Mouse (Mus musculus) heart, adult 11 months (tissue): ENCODE results near the gene Tas2r135.

ENCODE experiments used
- DNase-seq: peaks from one replicate; pipeline ENCODE4 v3.0.0; 2022

The Tas2r135 gene

DNA sequence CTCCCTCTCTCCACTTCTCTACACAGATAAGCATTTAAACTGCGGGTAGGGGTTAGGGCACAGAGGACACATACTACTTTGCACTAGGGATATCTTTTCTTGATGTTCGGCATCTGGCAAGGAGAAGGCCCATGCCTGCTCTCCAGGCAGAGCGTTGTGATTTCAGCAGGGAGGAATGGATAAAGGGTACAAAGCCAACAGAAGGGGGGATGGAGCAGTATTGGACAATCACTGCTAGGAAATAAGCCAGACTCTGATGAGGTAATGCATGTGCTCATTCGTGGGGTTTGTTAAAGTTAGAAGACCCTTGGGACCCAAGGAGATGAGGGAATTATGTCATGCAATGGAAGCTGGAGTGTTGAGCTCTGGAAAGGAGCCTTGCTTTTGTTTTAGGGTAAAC, 30.5 kb upstream of the Tas2r135 start:
- DNase-seq: peak; percentile 97

DNA sequence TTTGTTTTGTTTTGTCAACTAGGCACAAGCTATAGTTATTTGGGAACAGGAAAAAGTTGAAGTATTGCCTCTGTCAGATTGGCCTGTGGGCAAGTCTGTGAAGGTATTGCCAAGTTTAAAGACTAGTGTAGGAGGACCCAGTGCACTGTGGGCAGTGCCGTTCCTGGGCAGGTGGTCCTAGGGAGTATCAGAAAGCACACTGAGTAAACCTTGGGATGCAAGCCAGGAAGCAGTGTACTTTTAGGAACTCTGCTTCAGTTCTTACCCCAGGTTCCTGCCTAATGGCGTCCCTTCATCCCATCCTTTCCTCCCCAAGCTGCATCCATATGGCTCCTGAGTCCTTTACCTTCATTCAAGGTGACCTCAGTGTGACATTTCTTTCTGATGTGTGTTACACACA, 30.1 kb upstream of the Tas2r135 start:
- peak; percentile 91 for DNase-seq

DNA sequence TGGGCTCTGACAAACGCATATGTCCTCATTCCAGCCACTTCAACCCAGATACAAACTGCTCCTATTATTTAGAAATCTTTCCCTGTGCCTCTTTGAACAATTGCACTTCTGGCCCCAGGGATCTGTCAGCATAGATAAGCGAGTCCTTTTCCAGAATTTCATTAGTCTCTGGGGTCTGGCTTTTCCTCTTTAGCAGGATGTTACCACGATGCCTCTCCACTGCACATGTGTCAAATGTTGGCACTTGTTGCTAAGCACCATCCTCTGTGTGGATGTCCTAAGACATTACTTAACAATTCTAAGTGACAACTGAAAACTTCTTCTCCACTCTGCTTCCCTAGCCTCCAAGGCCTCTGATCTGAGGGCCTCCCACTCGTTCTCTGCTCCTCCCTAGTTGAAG, 29.2 kb upstream of the Tas2r135 start:
- DNase-seq: peak; percentile 94

DNA sequence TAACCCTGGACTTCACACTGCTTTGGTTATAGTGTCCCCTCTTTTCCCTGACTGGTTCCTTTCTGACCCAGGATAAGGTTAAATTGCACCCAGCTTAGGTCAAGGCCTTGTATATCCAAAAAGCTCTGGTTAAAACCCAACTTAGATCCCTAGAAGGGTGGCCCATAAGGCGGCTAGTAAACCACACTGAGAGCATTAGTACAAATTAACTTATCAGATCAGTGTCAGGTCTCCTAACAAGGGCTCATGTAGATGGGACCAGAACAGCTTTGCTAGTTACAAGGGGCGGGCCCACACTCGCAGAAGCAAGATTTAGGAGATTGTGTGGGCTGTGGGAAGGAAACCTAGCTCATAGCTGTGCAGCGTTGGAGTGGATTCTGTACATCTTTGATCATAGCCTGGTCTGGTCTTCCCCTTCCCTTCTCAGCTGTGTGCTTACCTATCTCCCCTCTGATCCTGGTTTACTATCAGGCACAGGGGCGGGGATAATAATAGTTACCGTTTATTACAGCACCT, 28.7 kb upstream of the Tas2r135 start:
- peak; percentile 76 for DNase-seq

- DNase-seq: peak; percentile 51
Measured at GRCm38 (mm10) chr6:42377280-42377679, 28.0 kb upstream of the Tas2r135 start.

DNA sequence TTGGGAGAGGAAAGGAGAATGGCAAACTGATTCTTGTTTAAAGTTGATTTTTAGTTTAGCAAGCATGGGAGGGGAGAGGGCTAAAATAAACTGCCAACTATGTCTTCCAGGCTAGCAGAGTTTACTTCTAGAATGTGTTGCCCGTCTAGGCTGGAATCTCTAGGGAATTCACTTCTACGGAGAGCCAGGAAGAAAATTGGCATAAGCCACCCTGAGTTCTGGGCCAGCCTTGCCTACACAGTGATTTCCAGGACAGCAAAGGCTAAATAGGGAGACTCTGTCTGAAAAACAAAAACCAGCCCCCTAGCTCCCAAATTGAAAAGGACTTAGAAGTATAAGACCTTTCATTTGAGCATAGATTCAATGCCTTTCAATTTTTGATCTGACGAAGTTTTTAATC, 25.7 kb upstream of the Tas2r135 start:
- DNase-seq: peak; percentile 84

- DNase-seq: peak; percentile 88
Measured at GRCm38 (mm10) chr6:42380416-42381144, 24.7 kb upstream of the Tas2r135 start.

GRCm38 (mm10) chr6:42381221-42381620, 24.0 kb upstream of the Tas2r135 start:
- peak; percentile 81 for DNase-seq

GRCm38 (mm10) chr6:42381916-42382381, 23.3 kb upstream of the Tas2r135 start:
- peak; percentile 96 for DNase-seq

- DNase-seq: peak; percentile 80
Measured at GRCm38 (mm10) chr6:42383360-42383759, 21.9 kb upstream of the Tas2r135 start.

DNA sequence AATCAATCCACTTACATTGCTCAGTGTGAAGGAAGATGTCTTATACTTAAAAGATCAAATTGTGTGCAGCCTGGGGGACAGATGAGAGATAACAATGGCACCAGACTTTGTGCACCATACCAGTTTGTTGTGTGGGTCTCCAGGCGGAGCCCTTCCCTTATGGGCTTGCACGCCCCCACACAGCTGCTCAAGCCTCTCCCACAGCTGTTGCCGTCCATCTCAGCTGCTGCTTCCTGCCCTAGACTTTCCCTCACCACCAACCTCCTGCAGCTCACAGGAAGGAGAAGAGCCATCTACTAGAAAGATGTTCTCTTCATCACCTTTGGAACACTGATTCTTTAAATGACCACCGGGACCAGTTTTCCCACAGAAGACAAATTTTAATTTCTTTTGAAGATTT, 19.6 kb upstream of the Tas2r135 start:
- DNase-seq: peak; percentile 74

- peak; percentile 92 for DNase-seq
Measured at GRCm38 (mm10) chr6:42391796-42392330, 13.4 kb upstream of the Tas2r135 start.

- DNase-seq: peak; percentile 99
Measured at GRCm38 (mm10) chr6:42395960-42396809, 9.0 kb upstream of the Tas2r135 start.

DNA sequence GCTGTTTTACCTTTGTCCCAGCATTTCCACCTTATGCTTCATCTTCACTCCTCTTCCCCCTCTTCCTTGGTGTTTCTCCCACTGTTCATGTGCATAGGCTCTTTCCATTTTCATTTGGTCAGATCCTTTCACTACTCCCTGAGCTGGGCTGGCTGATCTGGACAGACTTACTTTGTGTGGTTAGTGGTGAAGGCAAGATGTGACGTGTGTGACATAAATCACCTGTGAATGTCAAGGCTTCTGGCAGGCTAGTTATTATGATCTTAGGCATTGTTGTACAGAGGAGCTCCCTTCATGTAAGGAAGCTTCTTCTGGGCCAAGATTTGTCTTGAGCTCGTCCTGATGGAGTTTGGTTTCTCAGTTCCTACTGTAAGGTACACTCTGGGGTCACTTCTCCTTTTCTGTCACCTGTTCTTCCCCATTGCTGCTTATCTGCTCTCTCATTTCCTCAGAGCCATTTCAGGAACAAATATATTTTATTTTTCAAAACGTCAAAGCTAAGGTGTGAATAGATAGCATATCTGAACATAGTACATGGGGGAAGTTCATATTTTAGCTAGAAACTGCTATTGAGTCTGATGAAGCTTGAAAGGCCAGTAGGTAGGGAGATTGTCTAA, 8.1 kb upstream of the Tas2r135 start:
- DNase-seq: peak; percentile 82

DNA sequence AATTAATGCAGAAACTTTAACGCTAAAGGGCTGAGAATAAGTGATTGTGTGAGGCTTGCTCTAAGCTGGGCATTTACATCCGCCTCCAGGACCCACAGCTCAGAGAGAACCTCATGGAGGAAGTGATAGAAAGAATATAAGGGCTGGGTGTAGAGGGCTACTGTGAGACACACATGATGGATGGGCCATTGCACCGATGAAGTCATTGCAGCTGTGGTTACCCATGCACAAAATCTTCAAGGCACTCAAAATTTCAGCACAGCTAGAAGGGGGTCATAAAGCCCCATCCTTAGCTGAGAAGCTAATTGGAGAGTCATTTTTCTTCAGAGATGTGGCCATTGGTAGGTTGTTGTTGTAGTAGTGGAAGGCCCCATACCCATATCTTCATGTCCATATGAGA, 6.9 kb upstream of the Tas2r135 start:
- peak; percentile 69 for DNase-seq

DNA sequence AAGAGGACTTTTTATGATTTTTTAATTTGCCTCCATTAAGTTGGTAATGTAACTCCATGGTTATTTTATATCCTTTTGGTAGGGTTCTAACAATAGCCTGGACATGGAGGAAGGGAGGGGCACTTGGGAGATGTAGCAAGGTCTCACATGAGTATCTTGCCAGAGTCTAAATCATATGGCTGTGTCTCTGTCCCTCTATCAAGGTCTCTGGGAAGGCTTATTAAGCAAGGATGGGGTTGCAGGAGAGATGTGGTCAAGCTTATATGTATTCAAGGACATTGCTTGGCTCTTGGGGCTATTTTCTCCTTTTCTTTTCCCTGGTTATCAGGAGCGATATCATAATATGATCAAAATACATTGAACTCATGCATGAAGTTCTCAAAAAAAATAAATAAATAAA, 6.2 kb upstream of the Tas2r135 start:
- DNase-seq: peak; percentile 14

GRCm38 (mm10) chr6:42399938-42400337, 5.3 kb upstream of the Tas2r135 start, which contains the start of gene Tas2r143:
Tas2r143 (plus strand) TSS chr6:42400238.
- no peak for DNase-seq

DNA sequence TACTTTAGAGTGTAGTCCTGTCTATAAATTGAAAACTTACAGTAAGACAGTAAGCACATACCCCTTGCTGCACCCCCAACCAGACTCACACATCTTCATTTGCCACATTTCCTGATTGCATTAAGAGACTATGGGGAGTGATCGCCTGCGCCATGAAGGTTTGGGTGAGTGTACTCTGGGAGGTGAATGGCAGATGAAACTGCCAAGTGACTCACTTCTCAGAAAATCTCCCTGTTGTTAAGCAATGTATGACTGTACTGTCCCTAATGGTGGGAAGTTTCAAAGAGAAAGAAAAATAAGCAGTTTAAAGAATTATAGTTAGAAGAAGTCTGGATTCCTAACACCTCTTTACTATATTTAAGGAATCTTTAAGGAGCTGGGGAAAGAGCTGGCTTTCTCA, 14.2 kb downstream of the Tas2r135 start:
- DNase-seq: no peak

DNA sequence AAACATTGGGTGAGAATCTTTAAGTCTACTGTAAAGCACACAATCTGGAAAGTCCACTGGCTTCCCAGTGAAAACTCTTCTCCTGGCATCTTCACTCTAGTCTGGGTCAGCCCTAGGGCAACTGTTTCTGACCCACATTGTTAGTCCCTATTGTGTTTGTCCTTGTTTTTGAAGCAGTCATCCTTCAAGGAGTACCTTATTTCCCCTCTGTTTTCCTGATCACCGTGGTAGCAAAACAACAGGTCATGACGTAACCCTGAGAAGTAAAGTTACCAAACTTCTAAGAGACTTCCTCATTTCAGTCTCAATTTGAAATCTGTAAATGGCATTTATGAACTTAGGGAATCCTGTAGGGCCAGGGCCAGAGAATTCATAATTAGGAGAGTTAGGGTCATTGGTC, 16.2 kb downstream of the Tas2r135 start:
- DNase-seq: no peak

DNA sequence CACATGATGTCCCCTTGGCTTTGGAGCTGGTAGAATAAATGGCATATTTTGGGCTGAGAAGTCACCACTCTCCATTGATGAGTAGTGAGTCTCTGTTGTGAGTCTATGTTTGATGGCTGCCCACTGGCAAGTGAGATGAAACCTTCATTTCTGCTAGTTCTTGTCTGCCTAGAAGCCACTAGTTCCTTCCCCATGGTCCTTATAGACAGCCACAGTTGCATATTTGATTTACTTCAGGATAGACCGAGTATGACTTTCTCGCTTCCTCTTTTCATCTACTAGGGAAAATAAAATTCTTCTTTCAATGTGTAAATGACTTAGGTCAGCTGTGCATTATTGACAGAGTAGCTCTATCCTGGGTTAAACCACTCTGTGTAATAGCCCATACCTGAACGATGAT, 19.2 kb downstream of the Tas2r135 start:
- DNase-seq: no peak

GRCm38 (mm10) chr6:42426337-42426736, 21.1 kb downstream of the Tas2r135 start:
- no peak for DNase-seq

DNA sequence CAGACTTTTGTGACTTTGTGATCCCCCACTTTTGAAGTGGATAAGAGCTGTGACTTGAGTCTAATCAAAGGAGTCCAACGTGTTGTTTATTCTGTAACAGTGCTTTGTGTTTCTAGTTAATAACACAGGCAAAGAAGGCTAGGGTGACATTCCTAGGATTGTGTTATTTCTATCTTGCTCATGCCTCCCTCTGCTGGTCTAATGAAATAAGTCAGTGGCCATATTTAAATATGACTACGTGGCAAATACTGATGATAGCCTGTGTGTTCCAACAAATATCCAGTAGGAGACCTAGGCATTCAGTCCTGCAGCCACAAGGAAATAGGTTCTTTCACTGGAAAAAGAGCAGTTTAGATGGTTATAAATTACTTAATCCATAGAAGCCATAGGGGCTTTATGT, 28.3 kb downstream of the Tas2r135 start:
- no peak for DNase-seq

DNA sequence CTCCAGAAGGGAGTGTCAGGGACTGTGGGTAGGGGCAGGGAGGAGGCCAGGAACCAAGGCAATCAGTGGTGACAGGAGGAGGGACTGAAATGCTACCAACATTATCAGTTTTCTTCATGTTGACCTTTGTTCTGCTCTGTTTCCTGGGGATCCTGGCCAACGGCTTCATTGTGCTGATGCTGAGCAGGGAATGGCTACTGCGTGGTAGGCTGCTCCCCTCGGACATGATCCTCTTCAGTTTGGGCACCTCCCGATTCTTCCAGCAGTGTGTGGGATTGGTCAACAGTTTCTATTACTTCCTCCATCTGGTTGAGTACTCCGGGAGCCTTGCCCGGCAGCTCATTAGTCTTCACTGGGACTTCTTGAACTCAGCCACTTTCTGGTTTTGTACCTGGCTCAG, 29.2 kb downstream of the Tas2r135 start, which contains the start of gene Tas2r126:
Gene Tas2r126 (plus strand): TSS at position 90 of the 400 bp plus-strand sequence.
- peak; percentile 97 for DNase-seq
